Mouse (Mus musculus): Measurements from ENCODE around the gene Camta2.
A peak's percentile ranks its signal among the peaks of the same experiment; 100 is the strongest.

Camta2 gene

DNA sequence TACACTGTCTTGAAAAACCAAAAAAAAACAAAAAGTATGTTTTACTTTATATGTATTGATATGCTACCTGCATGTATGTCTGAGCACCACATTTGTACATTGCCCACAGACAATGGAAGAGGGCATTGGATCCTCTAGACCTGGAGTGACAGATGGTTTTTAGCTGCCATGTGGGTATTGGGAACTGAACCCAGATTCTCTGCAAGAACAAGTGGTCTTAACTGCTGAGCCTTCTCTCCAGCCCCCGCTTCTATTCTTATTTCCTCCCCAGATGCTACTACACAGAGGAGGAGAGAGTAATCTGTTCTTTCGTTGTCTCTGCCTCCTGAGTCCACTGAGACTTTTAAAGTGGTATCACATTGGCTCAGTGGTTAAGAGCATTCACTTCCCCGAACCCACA, 5.6 kb upstream of the Camta2 start:
- DNase-seq (ENCODE audit: low read depth, low spot score) = no peak

DNA sequence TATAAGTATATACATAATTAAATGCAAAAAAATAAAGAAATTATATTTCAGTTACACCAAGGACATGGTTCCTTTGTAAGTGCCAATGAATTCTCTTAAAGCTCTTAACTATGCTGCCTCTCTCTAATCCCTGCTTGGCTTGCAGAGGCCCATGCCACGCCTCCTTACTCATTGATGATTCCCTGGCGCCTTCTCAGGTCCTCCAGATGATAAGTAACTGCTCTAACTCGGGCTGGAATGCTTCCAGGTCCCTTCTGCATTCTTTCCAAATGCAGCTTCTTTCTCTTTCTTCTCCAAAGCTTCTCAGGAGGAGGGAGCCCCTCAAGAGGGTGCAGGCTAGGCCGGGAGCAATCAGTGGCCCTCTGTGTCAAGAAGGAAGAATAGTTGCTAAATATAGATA, 1.7 kb upstream of the Camta2 start:
- no peak for DNase-seq (ENCODE audit: low read depth, low spot score)

DNA sequence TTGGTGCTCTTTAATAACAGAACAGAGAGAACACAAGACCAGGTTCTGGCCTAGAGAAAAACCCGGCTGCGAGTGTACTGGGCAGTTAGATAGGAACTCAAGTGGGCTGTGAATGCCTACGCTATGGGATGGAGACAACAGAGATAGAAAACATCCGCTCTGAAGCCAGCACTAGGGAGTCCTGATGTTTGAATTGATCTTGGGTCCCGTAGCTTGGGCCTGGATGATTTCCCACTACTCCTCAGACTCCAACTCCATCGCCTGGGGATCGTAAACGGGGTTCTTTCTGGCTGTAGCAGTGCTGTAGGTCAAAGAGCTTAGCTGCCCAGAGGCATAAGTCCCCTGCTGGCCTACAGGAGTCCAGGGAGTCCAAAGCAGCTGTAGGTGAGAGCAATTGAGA, 467 bp upstream of the Camta2 start:
- no peak for DNase-seq (ENCODE audit: low read depth, low spot score)

DNA sequence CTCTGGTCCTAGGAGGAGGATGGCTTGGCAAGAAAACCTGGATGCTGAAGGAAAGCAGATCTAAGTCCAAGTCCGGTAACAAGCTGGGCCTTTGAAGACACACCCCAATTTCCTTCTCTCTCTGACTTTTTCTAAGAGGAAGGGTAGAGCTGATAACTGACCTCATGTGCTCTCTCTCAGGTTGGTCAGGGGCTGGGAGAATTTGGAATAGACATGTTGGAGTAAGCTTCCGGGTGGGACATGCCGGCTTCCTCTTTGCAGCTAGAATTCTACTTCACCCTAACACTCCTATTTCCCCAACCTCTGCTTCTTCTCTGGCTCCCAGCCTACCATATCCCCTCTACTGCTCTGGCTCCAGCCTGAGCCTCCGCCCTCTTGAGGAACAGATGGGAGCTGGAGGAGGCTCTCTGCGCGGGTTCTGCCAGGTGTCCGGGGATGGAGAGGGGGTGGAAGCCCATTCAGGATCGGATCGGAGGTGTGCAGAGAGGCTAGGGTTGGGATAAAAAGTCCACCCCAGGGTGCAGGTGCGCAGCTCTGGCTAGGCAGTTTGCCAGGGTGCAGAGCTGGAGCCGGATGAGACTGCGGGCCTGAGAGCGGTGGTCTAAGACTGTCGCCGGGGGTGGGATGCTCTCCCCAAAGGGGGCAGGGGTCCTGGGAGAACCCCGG, 871 bp downstream of the Camta2 start:
- DNase-seq (ENCODE audit: low read depth, low spot score) = no peak

DNA sequence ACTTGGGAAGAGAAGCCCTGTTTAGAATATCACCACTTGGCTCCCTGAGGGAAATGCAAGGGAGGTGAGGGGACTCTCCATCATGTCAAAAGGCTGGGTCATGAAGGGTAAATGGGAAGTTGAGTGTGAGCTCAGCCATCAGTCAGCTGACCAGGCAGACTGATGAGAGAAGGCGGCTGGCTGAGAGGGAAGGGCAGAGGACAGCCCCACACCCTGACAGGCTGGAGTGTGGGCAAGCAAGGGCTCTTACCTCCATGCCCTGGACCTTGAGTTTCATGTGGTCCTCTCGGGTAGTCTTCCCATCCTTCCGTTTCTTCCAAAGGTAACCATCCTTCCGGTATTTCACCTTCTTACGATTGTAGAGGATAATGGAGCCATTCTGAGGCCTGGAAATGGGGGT, 4.3 kb downstream of the Camta2 start:
- no peak for DNase-seq (ENCODE audit: low read depth, low spot score)

DNA sequence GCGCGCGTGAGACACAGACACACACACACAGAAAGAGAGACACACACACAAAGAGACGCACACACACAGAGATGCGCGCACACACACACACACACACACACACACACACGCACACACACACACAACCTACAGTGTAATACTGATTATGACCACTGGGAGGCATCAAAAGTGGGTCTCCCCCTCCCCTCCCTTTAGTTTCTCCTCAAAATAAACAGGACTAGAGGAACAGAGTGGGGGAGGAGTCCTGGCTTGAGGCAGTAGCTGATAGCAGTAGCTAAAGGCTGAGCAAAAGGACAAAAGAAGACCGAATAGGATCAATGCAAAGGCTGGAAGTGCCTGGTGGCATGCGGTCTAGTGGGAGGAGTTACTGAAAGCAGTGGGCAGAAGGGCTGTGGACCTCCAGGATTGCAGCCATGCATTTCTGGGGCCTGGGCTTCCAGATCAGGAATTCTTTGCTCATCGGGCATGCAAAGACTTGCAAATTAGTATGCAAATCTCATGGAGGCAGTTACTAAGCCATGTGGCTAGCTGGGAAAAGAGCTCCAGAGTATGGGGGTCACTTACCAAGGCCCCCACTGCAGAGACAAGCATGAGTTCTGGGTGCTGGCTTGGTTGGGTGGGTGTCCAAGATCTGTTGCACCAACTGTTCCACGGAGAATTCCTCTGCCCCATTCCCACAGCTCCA, 5.9 kb downstream of the Camta2 start:
- peak; percentile 63 for DNase-seq (ENCODE audit: low read depth, low spot score)

DNA sequence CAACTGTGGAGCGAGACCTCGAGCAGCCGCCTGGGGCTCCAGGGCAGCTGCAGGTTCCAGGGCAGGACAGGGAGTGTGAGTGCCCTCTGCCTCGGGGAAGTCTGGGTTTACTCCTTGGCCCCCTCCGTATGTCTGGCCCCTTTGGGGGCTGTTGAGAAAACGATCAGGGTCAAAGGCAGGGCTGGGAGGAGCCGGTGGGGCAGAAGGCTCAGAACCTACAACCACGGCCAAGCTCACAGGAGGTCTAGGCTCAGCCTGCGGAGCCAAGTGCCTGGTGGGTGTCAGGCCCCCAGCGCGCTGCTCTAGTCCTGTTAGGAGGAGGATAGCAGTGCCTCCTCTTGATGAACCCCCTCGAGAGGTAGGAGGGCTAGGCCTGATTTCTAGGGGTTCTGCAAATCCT, 6.7 kb downstream of the Camta2 start:
- DNase-seq (ENCODE audit: low read depth, low spot score) = no peak

DNA sequence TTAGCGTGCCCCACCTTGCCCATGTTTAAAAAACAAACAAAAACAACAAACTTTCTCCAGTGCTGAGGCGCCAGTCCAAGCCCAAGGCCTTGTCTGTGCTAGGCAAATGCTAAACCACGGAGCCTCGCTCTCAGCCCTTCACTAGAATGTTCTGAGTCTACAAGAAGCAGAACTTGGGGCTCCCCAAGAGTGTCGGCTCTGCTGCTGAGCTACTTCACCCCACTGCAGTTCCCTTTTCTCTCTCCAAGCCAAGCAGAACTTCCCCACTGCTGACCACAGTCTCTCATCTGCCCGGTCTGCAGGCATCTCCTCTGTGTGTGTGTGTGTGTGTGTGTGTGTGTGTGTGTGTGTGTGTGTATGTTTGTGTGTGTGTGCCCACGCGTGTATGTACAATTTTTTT, 8.0 kb downstream of the Camta2 start:
- peak; percentile 86 for DNase-seq (ENCODE audit: low read depth, low spot score)

DNA sequence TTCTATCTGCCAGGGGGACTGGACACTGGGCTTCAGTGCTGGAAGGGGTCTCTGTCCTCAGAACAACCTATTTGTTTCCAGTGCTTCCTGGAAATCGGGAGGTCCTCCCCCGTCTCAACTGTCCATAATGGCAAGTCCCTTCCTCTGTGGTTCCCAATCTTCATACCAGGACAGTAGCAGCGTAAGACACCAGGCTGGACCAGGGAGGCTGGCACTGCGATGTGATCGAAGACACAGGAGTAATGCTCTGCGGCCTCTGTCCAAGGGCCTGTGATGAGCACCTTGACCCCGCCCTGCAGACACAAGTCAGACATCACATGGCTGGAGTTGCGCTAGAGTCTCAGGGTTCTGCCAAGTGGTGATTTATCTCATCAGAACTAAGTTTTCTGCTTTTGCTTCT, 8.5 kb downstream of the Camta2 start:
- no peak for DNase-seq (ENCODE audit: low read depth, low spot score)

DNA sequence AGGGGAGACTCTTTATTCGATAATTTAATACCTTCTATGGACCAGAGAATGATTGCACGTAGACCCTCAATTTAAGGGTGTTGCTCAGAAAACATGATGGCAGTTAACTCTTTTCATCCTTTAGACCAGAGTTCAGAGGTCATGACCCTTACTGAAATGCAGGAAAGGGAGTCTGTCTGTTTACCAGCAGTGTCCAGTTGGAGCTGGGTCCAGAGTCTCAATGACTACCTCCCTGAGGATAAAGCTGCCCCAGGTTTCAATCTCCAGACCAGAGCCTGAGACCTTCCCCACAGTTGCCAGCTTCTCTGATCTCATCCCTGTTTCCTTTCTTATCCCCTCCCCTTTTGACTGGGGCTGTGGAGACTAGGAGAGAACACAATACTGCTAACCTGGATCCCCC, 9.3 kb downstream of the Camta2 start:
- DNase-seq (ENCODE audit: low read depth, low spot score) = no peak

DNA sequence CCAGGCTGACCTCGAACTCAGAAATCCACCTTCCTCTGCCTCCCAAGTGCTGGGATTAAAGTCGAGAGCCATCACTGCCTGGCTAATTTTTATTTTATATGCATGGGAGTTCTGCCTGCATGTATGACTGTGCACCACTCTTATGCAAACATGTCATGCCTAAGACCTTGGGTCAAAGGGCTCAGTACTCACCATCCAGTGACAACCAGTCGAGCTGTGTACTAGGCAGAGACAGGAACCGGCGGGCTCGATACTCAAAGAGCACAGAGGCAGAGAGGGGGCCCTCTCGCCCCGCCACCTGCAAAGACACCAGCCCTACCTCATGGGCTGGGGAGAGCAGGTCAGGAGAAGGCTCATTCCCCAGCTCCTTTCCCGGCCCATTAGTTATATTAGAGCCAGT, 9.8 kb downstream of the Camta2 start:
- no peak for DNase-seq (ENCODE audit: low read depth, low spot score)

DNA sequence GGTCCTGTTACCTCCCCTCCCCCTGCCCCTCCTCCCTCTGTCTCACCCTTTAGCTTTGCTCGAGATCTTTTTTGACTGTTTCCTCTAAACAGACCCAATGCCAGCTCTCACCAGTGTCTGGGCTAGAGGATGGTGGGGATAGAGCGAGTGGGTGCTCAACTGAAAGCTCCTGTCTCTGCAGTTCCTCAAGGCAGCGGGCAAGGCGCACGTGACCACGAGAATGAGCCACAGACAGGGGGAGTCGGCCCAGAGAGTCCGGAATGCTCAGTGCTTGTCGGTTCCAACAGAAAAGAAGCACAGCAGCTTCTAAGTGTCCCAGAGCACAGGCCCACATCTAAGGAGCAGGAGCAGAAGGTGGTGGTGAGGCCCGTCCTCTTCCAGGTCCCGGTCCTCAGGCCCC, 13.4 kb downstream of the Camta2 start:
- DNase-seq (ENCODE audit: low read depth, low spot score) = no peak

DNA sequence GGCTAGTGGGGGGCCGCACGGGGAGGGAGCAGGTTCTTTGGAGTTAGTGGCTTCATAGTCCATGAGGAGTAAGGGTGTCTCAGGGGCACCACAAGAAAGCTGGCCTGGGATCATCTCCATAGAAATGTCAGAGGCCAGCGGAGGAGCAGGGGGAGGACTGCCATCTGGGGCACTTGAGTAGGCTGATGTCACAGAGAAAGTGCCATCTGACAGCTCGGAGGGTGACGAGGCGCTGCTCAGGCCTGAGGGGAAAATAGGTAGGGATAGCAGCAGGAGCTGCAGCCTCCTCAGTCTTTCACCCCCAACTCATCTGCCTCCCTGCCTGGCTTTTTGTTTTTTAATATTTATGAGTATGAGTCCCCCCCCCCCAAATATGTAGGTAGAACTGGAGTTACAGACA, 13.9 kb downstream of the Camta2 start:
- no peak for DNase-seq (ENCODE audit: low read depth, low spot score)

DNA sequence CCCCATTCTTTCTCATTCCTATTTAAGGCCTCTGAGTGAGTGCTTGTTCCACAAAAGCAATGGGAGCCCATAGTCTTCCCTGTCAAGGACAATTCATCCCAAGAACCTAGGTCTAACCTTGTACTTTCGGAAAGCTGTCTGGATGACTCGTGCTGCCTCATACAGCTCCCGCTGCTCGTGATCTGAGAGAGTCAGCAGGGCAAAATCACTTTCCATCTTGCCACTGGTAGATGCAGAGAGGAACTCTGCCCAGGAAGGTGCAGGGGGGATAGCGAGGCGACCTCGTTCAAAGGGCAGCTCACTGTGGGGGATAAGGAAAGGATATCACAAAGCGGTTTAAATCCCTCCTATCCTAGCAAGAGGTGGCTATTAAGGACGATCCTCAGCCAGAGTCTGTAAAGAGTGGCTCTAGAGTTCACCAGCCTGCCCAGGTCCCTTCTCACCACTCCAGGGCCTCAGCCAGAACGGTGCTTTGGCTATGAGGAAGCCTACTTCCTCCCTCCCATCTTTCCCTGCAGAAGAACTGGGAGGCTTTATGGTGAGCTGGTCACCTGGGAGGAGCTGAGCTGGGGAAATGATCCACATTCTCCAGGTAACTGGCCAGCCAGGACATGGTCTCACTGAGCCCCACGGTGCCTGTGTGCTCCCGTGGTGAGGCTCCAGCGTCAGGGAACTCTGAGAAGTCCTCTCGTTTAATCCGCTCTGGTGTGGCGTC, 16.4 kb downstream of the Camta2 start:
- no peak for DNase-seq (ENCODE audit: low read depth, low spot score)

DNA sequence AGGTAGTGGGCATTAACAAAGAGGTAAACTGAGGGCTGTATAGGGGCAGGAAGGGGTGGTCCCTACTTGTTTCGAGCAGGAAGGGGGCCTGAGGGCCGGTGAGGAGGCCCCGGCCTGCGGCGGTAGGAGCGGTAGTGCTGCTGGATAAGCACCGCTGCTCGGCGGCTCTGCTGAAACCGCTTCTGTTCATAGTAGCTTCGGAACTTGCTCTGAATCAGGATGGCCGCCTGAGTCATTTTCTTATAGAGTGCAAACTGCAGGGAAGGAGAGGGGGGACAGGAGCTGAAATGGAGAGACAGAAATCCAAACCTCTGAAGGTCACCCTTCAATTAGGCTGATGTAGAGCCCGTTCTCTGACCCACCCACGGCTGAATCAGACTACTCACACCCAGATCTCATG, 17.4 kb downstream of the Camta2 start:
- DNase-seq (ENCODE audit: low read depth, low spot score) = no peak

DNA sequence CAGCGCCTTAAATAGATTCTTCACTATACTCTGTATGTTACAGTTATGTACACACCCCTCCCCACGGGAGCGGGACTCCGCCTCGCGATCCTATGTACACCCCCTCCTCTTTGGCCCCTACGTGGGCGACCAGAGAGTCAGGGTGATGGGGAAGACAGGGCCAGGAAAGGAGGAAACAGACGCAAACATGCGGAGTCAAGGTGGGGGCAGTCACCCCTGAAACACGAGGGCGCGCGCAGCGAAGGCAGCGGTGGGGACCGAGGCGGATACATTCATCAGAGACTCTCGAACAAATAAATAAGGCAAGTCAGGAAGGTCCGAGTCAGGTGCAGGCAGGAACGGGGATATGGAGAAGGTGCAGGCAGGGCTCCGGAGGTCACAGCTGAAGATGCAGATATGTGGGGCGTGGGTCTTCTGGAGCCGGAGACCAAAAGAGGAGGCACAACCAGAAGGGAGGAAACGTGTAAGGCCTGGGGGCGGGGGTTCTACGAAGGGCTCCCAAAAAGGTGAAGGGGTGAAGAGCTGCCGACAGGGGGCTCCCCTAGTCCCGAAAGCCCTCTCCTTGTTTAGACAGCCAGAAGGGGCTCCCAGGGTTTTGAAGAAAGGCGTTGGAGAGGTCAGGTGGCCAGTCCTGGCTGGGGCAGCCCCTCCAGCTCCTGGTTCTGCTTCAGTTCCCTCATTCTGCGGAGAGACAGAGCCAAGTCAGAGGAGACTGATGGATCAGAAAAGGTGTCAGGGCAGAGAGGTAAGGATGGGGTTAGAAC, 18.1 kb downstream of the Camta2 start:
- peak; percentile 94 for DNase-seq (ENCODE audit: low read depth, low spot score)

DNA sequence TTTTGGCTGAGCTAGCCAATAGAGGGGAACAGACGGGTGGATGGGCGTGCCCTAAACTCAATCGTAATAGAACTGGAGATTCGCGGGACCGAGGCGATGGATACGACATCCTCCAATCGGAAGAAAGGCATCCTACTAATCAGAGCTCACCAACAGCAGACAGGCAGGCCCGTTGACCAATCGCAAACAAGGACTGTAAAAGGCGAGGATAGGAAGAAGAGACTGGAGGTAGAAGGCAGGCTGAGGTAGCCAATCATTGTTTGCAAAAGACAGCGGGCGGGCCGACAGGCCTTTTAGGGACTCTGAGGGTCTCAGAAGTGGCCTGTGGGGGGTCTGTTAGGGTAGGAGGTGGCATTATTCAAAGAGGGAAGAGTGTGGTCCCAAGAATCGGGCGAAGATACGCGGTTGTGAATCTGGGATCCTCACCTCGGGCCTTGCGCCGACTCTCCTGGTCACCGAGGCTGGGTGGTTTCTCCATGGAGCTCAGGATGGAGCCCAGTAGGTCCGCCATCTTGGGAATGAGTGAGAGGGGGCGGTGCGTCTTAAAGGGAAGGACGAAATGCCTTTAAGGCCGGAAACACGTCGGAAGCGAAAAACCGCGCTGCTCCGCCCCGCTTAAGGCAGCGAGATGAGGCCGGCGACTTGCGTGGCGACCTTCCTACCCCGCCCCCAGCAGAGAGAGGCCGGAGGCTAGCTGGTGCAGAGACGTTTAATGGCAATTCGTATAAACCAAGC, 19.0 kb downstream of the Camta2 start, which contains the start of gene Spag7:
TSS of gene Spag7 (minus strand) at position 646 of the 735 bp plus-strand sequence.
- peak; percentile 99 for DNase-seq (ENCODE audit: low read depth, low spot score)

DNA sequence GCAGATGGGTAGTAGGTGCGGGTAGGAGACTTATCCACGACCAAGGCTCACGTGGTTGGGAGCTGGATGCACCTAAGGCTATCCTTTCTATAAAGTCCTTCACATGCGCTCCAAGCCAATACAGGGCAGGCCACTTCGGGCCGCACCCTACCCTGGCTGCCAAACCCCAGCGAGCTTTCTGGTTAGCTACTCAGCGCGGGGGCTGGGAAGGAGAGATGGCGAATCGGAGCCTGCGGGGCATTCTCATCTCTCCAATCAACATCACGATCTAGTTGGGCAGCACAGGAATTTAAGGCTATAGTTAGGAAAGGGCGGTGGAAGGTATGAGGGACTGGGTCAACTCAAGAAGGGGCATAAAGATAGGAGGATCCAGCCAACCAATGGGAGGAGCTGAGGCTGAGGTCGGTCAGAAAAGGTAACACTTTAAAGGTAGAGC, 19.6 kb downstream of the Camta2 start:
- no peak for DNase-seq (ENCODE audit: low read depth, low spot score)

DNA sequence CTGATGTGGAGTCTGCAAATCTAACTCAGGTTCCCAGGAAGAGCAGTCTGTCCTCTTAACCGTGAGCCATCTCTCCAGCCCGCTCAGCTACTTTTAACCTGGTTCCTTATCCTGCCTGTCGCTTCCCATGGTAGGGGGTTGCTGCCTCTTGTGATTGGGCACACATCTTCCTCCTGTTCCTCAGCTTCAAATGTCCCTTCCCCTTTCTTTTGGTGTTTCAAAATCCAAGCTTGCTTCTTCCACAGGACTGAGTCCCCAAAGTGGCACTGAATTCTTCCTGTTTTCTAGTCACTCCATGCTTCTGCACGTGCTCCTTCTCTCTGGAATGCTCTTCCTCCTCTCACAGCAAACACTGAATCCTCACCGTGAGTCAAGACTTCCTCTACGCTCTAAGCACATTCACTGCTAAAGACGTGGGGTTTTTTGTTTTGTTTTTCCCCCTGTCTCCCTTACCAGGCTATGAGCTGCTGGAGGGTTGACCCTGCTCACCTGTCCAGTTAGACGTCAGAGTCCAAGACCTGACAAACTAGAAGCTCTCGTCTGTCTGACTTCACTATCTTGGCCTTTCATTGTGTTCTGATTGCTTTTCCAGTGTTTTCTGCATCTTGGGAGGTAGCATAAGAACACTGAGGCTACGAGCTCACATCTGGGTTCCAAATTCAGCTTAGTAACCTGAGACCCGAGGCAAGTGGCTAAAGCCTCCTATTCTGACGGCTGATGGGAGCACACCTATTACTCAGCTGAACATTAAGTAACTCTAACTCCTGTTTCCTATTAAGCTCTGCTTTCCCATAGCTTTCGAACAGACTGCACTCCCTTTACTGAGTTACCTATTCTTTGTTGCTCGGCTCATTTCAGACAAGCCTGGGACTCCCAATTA, 20.4 kb downstream of the Camta2 start:
- no peak for DNase-seq (ENCODE audit: low read depth, low spot score)

DNA sequence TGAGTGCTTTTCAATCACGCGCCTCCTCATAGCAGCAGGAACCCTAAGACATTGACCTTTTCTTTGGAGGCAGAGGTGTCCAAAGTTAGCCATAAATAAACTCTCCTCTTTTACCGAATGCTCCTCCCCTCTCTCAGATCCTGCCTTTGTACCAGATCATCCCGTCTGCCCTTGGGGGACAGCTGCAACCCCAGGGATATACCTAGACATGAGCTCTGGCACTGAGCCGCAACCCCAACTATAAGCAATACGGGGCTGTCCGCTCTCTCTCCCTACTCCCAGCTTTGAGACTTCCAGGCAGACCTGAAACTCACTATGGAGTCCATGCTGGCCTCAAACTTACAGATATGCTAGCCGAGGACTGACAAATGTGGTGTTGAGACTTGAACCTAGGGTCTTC, 21.2 kb downstream of the Camta2 start:
- DNase-seq (ENCODE audit: low read depth, low spot score) = no peak

All from A20 (cell line).